ENCODE assay signal across 8 mouse cellular contexts in the genomic region with DNA sequence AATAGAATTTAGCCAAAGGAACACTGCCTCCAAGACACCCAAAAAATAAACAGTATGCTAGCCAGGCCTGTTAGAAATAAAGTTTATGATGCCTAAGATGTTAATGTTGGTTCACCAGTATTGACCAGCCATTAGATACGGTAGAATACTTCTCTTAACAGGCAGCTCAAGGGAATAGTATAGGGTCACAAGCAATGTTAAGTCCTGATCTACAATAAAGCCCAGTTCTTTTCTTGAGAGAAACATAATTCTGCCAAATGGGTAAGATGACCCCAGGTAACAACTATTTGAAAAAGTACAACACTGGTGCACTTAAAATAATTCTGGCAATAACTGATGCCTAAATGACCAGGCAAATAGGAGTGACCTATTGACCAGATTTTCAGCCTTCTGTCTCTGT. TPM values are rescaled to one million over a fixed set of nuclear protein-coding genes. Genes with fewer than 3 reads are reported as not detected.
DNase-seq lines count a peak whose midpoint lies in the region; ATAC-seq and TF ChIP-seq lines count a peak whose summit lies in the region.

No protein-coding gene starts in this region.

- H3K4me2 ChIP-seq in neural tube, embryonic 11.5 days (ENCODE audit: low read depth), result peak overlapping the region; percentile 29; the same call in 1 of the 2 replicates
- H3K4me2 ChIP-seq in liver, embryonic 12.5 days, result peak overlapping the region; percentile 85
- peak overlapping the region; percentile 62 for H3K4me2 ChIP-seq in stomach, embryonic 16.5 days (ENCODE audit: low read depth, low read length)

- no peaks in the 10 kb centered on the region for H3K27me3 ChIP-seq in cerebellum, adult 2 months (ENCODE audit: control insufficient read depth, insufficient read depth, low read length)
- no peaks in the 10 kb centered on the region for H3K27me3 ChIP-seq in neural tube, embryonic 11.5 days (ENCODE audit: control insufficient read depth, insufficient read depth, low read length)
- H3K27me3 ChIP-seq in liver, embryonic 12.5 days (replicated peaks), result no peaks in the 10 kb centered on the region
- H3K27me3 ChIP-seq in stomach, embryonic 16.5 days (ENCODE audit: control insufficient read depth, insufficient read depth, low read length), result no peaks in the 10 kb centered on the region

- 0 out of 2 replicates have a peak, but pooled peaks have one; percentile 6 for ATAC-seq in neural tube, embryonic 11.5 days (ENCODE audit: insufficient read depth, low FRiP score, low TSS enrichment)
- ATAC-seq in liver, embryonic 12.5 days, result no peak
- no peak for ATAC-seq in stomach, embryonic 16.5 days (ENCODE audit: insufficient read depth, low FRiP score)

- TF ChIP-seq POLR2A in cerebellum, adult 2 months (IDR thresholded peaks at IDR 0.05; ENCODE audit: borderline replicate concordance, insufficient read depth, low read length), result no peak

- H3K27ac ChIP-seq in cerebellum, adult 2 months (ENCODE audit: insufficient read depth, low read length), result no peak overlapping the region
- no peak overlapping the region for H3K27ac ChIP-seq in neural tube, embryonic 11.5 days (ENCODE audit: low read depth, low read length)
- H3K27ac ChIP-seq in liver, embryonic 12.5 days, result peak overlapping the region; percentile 94
- H3K27ac ChIP-seq in stomach, embryonic 16.5 days (ENCODE audit: low read length), result no peak overlapping the region

- no peak for DNase-seq in cerebellum, adult 2 months
- DNase-seq in cerebellum, adult 9-11 months, result no peak
- no peak for DNase-seq in neural tube, embryonic 11.5 days (ENCODE audit: low spot score)
- no peak for DNase-seq in neural tube, embryonic 10.5 days (ENCODE audit: extremely low spot score, low spot score)
- DNase-seq in layer of hippocampus, adult 18-20 months (ENCODE audit: low spot score in 2 of 2), result no peak
- DNase-seq in T-cell, adult 2 months (ENCODE audit: low spot score), result no peak

- H3K4me3 ChIP-seq in cerebellum, adult 2 months (replicated peaks; ENCODE audit: insufficient read depth, low read depth, low read length), result peak overlapping the region; percentile 68
- H3K4me3 ChIP-seq in neural tube, embryonic 11.5 days (ENCODE audit: low read depth, low read length), result peak overlapping the region; percentile 98; the same call in 1 of the 2 replicates
- peak overlapping the region; percentile 88 for H3K4me3 ChIP-seq in liver, embryonic 12.5 days
- peak overlapping the region; percentile 95 for H3K4me3 ChIP-seq in stomach, embryonic 16.5 days (replicated peaks; ENCODE audit: low read length)

- WGBS in cerebellum, adult 2 months, result 96% methylated on average over 1 of the region's 1 CpGs
- 88% methylated on average over 1 of the region's 1 CpGs for WGBS in neural tube, embryonic 11.5 days
- 75% methylated on average over 1 of the region's 1 CpGs for WGBS in liver, embryonic 12.5 days (ENCODE audit: insufficient replicate concordance)
- 91% methylated on average over 1 of the region's 1 CpGs for WGBS in stomach, embryonic 16.5 days

- no peaks in the 10 kb centered on the region for H3K36me3 ChIP-seq in neural tube, embryonic 11.5 days (ENCODE audit: control insufficient read depth, insufficient read depth, low read length)
- H3K36me3 ChIP-seq in liver, embryonic 12.5 days, result peaks cover 12% of the 10 kb centered on the region; the same call in 1 of the 2 replicates
- no peaks in the 10 kb centered on the region for H3K36me3 ChIP-seq in stomach, embryonic 16.5 days (ENCODE audit: control insufficient read depth, insufficient read depth, low read length)

- H3K9me3 ChIP-seq in neural tube, embryonic 11.5 days (ENCODE audit: control insufficient read depth, low read length), result no peaks in the 10 kb centered on the region
- H3K9me3 ChIP-seq in liver, embryonic 12.5 days (replicated peaks), result no peaks in the 10 kb centered on the region
- H3K9me3 ChIP-seq in stomach, embryonic 16.5 days (replicated peaks; ENCODE audit: control insufficient read depth, low read length), result no peaks in the 10 kb centered on the region

- no peak for TF ChIP-seq CTCF in cerebellum, adult 2 months (IDR thresholded peaks at IDR 0.05; ENCODE audit: borderline replicate concordance, insufficient read depth, low read depth, low read length)

- no peak overlapping the region for H3K9ac ChIP-seq in neural tube, embryonic 11.5 days (ENCODE audit: low read length)
- H3K9ac ChIP-seq in liver, embryonic 12.5 days, result peak overlapping the region; percentile 93
- H3K9ac ChIP-seq in stomach, embryonic 16.5 days (ENCODE audit: low read length), result no peak overlapping the region; the same call in 1 of the 2 replicates

- no peaks in the 10 kb centered on the region for H3K4me1 ChIP-seq in cerebellum, adult 2 months (ENCODE audit: control insufficient read depth, insufficient read depth, low read length)
- H3K4me1 ChIP-seq in neural tube, embryonic 11.5 days (ENCODE audit: control insufficient read depth, insufficient read depth, low read length), result peaks cover 3% of the 10 kb centered on the region; the same call in 1 of the 2 replicates
- H3K4me1 ChIP-seq in liver, embryonic 12.5 days, result peaks cover 76% of the 10 kb centered on the region
- H3K4me1 ChIP-seq in stomach, embryonic 16.5 days (ENCODE audit: control insufficient read depth, insufficient read depth, low read length), result peaks cover 6% of the 10 kb centered on the region; the same call in 1 of the 2 replicates

RNA-seq across cellular contexts. Expression of a gene that starts 0.7 kb away (rescaled TPM):
- 161 and 168 TPM in 2 replicates for polyA plus RNA-seq in cerebellum, adult 2 months (2012; rRNA removed)
- 336 and 339 TPM in 2 replicates for polyA plus RNA-seq in neural tube, embryonic 11.5 days (2014; fragmentation: Nextera tagmentation; extraction: Ambion mirVana)
- 161 and 169 TPM in 2 replicates for polyA plus RNA-seq in liver, embryonic 12.5 days (2016; fragmentation: Nextera tagmentation; extraction: Ambion mirVana)
- polyA plus RNA-seq in stomach, embryonic 16.5 days (2015; fragmentation: Nextera tagmentation; extraction: Ambion mirVana), result 263 and 270 TPM in 2 replicates
- total RNA-seq in layer of hippocampus, adult 18-20 months (2021), result 100 to 1,000 TPM; 150 to 154 TPM

RNA-seq across cellular contexts. Expression of a gene that starts 24.6 kb away (rescaled TPM):
- 27.5 and 30.8 TPM in 2 replicates for polyA plus RNA-seq in cerebellum, adult 2 months (2012; rRNA removed)
- polyA plus RNA-seq in neural tube, embryonic 11.5 days (2014; fragmentation: Nextera tagmentation; extraction: Ambion mirVana), result 30.6 and 31.9 TPM in 2 replicates
- 19.5 TPM in 2 replicates for polyA plus RNA-seq in liver, embryonic 12.5 days (2016; fragmentation: Nextera tagmentation; extraction: Ambion mirVana)
- 22.0 and 24.4 TPM in 2 replicates for polyA plus RNA-seq in stomach, embryonic 16.5 days (2015; fragmentation: Nextera tagmentation; extraction: Ambion mirVana)
- 10 to 100 TPM; 18.2 to 19.7 TPM for total RNA-seq in layer of hippocampus, adult 18-20 months (2021)

RNA-seq across cellular contexts. Expression of a gene that starts 60.0 kb away (rescaled TPM):
- polyA plus RNA-seq in cerebellum, adult 2 months (2012; rRNA removed), result 156 and 173 TPM in 2 replicates
- polyA plus RNA-seq in neural tube, embryonic 11.5 days (2014; fragmentation: Nextera tagmentation; extraction: Ambion mirVana), result 404 and 440 TPM in 2 replicates
- 637 and 645 TPM in 2 replicates for polyA plus RNA-seq in liver, embryonic 12.5 days (2016; fragmentation: Nextera tagmentation; extraction: Ambion mirVana)
- 364 and 480 TPM in 2 replicates for polyA plus RNA-seq in stomach, embryonic 16.5 days (2015; fragmentation: Nextera tagmentation; extraction: Ambion mirVana)
- total RNA-seq in layer of hippocampus, adult 18-20 months (2021), result 100 to 1,000 TPM in 1 of 2 experiments, 10 to 100 TPM in 1; 95.7 to 106 TPM

Comparison
In these comparisons a context has a peak if more than half of its experiments do, and no peak if none do; other contexts are left out.
1. H3K4me2 ChIP-seq: peak in every context shown above with its lines; median percentile 85 in liver, embryonic 12.5 days; 62 in stomach, embryonic 16.5 days; 29 in neural tube, embryonic 11.5 days.